Mouse (Mus musculus): ENCODE results near the gene Cyp4f15. TPM values are rescaled to one million over a fixed set of nuclear protein-coding genes. Genes with fewer than 3 reads are reported as not detected.

The Cyp4f15 gene
- 1.4 and 1.5 TPM in 2 replicates for polyA plus RNA-seq (2015; fragmentation: Nextera tagmentation; extraction: Ambion mirVana)

GRCm38 (mm10) chr17:32685048-32685750 is at the start of gene Cyp4f15:
Gene Cyp4f15 (plus strand): TSS chr17:32685627.
- Histone ChIP-seq H3K9ac (replicated peaks) (no peak within 1 kb of the TSS), H3K27ac (replicated peaks) (no peak within 1 kb of the TSS), H3K27me3 (replicated peaks) (no peaks in the 10 kb centered on the region), H3K4me1 (no peaks in the 10 kb centered on the region), H3K4me3 (replicated peaks) (no peak within 1 kb of the TSS), H3K36me3 (no peaks in the 10 kb centered on the region), H3K9me3 (replicated peaks) (no peaks in the 10 kb centered on the region), H3K4me2 (no peak within 1 kb of the TSS)
- ATAC-seq (ENCODE audit: low FRiP score) = no peak
- 33% methylated on average over 7 of the region's 7 CpGs for WGBS

- Histone ChIP-seq H3K27me3 (replicated peaks) (no peaks in the 10 kb centered on the region), H3K9me3 (replicated peaks) (no peaks in the 10 kb centered on the region), H3K9ac (replicated peaks) (no peak overlapping the region), H3K4me1 (peaks cover 8% of the 10 kb centered on the region), H3K36me3 (no peaks in the 10 kb centered on the region), H3K4me2 (no peak overlapping the region), H3K27ac (replicated peaks) (no peak overlapping the region), H3K4me3 (replicated peaks) (no peak overlapping the region)
- no peak for ATAC-seq (ENCODE audit: low FRiP score)
- WGBS = 70% methylated on average over 3 of the region's 3 CpGs
Observed at GRCm38 (mm10) chr17:32636341-32636740, 49.1 kb upstream of the Cyp4f15 start.

DNA sequence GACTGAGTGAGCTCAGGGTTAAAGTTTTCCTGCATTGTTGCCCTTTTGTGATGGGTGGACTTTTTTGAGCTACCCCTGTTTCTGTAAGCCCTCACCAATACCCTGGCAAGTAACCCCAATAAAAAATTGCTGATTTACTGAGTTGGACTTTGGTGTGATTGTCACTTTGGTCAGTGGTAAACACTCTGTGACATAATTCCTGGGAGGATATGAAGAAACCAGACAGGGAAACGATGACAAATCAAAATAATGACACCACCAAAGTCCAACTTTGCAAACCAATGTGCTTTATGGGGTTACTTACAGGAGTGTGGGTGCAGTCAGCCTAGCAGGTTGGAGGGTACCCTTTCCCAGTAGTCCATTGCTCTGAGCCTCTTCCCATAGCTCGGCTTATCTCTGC is 48.3 kb upstream of the Cyp4f15 start:
- ATAC-seq (ENCODE audit: low FRiP score) = no peak

DNA sequence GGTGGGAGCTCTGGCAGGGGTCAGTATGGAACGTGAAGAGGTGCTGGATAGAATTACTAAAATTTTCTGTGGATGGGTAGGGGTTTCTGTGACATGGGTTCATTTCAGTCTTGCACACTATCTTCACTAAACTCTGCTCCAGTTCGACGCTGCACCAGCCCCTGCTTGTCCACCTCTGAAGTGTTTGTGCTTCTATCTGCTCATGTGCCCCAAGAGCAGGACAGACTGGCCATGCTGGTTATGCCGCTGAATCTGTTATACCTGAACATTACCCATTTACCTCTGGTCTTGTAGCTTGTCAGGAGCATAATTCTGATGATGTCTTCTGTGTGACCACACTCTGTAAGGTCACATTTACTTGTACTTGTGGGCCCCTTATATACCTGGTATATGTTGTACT is 38.8 kb upstream of the Cyp4f15 start:
- no peak for ATAC-seq (ENCODE audit: low FRiP score)

More for the DNA sequence above, 48.3 kb upstream of the Cyp4f15 start:
- Histone ChIP-seq H3K36me3 (no peaks in the 10 kb centered on the region), H3K4me1 (peaks cover 8% of the 10 kb centered on the region), H3K4me3 (replicated peaks) (no peak overlapping the region), H3K4me2 (no peak overlapping the region), H3K27ac (replicated peaks) (no peak overlapping the region), H3K27me3 (replicated peaks) (no peaks in the 10 kb centered on the region), H3K9me3 (replicated peaks) (no peaks in the 10 kb centered on the region), H3K9ac (replicated peaks) (no peak overlapping the region)
- 85% methylated on average over 2 of the region's 2 CpGs for WGBS

DNA sequence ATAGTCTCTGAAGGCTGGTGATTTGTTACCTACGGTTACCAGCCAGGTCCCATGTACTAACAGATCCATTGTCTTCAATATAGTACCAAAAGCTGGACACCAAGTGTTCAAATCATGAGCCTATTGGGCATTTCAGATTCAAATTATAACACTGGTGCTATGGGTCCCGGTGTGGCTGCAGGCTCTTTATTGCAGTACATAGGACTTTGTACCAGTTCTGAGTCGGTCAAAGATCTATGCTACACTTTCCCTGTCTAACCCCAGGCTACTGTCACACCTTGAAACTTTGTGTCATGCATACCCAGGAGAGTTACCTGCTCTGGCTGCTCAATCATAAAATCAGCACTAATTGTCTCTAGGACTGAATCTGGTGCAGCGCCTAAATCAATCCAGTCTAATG is 31.6 kb upstream of the Cyp4f15 start:
- Histone ChIP-seq H3K9ac (replicated peaks) (no peak overlapping the region), H3K4me1 (no peaks in the 10 kb centered on the region), H3K9me3 (replicated peaks) (no peaks in the 10 kb centered on the region), H3K27me3 (replicated peaks) (no peaks in the 10 kb centered on the region), H3K27ac (replicated peaks) (no peak overlapping the region), H3K4me2 (no peak overlapping the region), H3K36me3 (no peaks in the 10 kb centered on the region), H3K4me3 (replicated peaks) (no peak overlapping the region)
- WGBS = 90% methylated on average over 4 of the region's 4 CpGs
- no peak for ATAC-seq (ENCODE audit: low FRiP score)

More for the DNA sequence above, 38.8 kb upstream of the Cyp4f15 start:
- Histone ChIP-seq H3K4me3 (replicated peaks) (no peak overlapping the region), H3K27me3 (replicated peaks) (no peaks in the 10 kb centered on the region), H3K9me3 (replicated peaks) (no peaks in the 10 kb centered on the region), H3K36me3 (no peaks in the 10 kb centered on the region), H3K27ac (replicated peaks) (no peak overlapping the region), H3K4me1 (no peaks in the 10 kb centered on the region), H3K9ac (replicated peaks) (no peak overlapping the region), H3K4me2 (no peak overlapping the region)
- 87% methylated on average over 4 of the region's 4 CpGs for WGBS

- Histone ChIP-seq H3K9me3 (replicated peaks) (no peaks in the 10 kb centered on the region), H3K4me1 (no peaks in the 10 kb centered on the region), H3K27ac (replicated peaks) (no peak overlapping the region), H3K9ac (replicated peaks) (no peak overlapping the region), H3K4me2 (no peak overlapping the region), H3K27me3 (replicated peaks) (no peaks in the 10 kb centered on the region), H3K4me3 (replicated peaks) (no peak overlapping the region), H3K36me3 (no peaks in the 10 kb centered on the region)
- ATAC-seq (ENCODE audit: low FRiP score) = no peak
- 79% methylated on average over 3 of the region's 3 CpGs for WGBS
Observed at GRCm38 (mm10) chr17:32657041-32657440, 28.4 kb upstream of the Cyp4f15 start.

DNA sequence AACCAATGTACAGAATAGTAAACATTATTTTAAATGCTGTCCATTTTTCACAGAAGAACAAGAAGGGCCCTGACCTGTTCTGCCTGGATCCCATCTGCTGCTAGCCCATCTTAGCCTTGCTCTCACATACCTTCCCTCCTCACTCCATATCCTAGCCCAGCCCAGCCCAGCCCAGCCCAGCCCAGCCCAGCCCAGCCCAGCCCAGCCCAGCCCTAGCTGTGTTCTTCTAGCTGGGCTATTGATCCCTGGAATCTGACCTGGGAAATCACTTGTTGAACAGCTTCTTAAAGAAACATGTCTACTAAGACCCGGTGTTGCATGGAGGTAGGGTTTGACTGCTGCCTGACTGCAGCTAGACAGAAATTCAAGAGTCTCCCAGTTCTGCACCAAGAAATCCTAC is 27.2 kb upstream of the Cyp4f15 start:
- Histone ChIP-seq H3K4me2 (no peak overlapping the region), H3K4me3 (replicated peaks) (no peak overlapping the region), H3K27ac (replicated peaks) (no peak overlapping the region), H3K9me3 (replicated peaks) (no peaks in the 10 kb centered on the region), H3K4me1 (no peaks in the 10 kb centered on the region), H3K9ac (replicated peaks) (no peak overlapping the region), H3K36me3 (no peaks in the 10 kb centered on the region), H3K27me3 (replicated peaks) (no peaks in the 10 kb centered on the region)
- ATAC-seq (ENCODE audit: low FRiP score) = no peak
- WGBS = 88% methylated on average over 1 of the region's 1 CpGs

GRCm38 (mm10) chr17:32658712-32659111 is 26.7 kb upstream of the Cyp4f15 start, which contains the start of gene Cyp4f40:
Gene Cyp4f40 (plus strand): TSS chr17:32658900.
- no peaks in the 10 kb centered on the region for H3K27me3 ChIP-seq (replicated peaks)
- WGBS = 66% methylated on average over 2 of the region's 2 CpGs
- ATAC-seq (ENCODE audit: low FRiP score) = no peak

GRCm38 (mm10) chr17:32673976-32674375 is 11.5 kb upstream of the Cyp4f15 start:
- no peak for ATAC-seq (ENCODE audit: low FRiP score)
- no peak overlapping the region for H3K27ac ChIP-seq (replicated peaks)
- no peaks in the 10 kb centered on the region; the same call in 1 of the 2 replicates for H3K27me3 ChIP-seq (replicated peaks)
- H3K4me2 ChIP-seq = no peak overlapping the region
- no peaks in the 10 kb centered on the region for H3K9me3 ChIP-seq (replicated peaks)
- H3K4me1 ChIP-seq = peaks cover 2% of the 10 kb centered on the region; the same call in 1 of the 2 replicates
- WGBS = 71% methylated on average over 7 of the region's 7 CpGs
- no peak overlapping the region for H3K4me3 ChIP-seq (replicated peaks)
- H3K9ac ChIP-seq (replicated peaks) = no peak overlapping the region
- no peaks in the 10 kb centered on the region for H3K36me3 ChIP-seq

More at GRCm38 (mm10) chr17:32658712-32659111, 26.7 kb upstream of the Cyp4f15 start, which contains the start of gene Cyp4f40:
- Histone ChIP-seq H3K9me3 (replicated peaks) (no peaks in the 10 kb centered on the region), H3K27ac (replicated peaks) (no peak within 1 kb of the TSS), H3K4me2 (no peak within 1 kb of the TSS), H3K36me3 (no peaks in the 10 kb centered on the region), H3K9ac (replicated peaks) (no peak within 1 kb of the TSS), H3K4me3 (replicated peaks) (no peak within 1 kb of the TSS), H3K4me1 (no peaks in the 10 kb centered on the region)

GRCm38 (mm10) chr17:32676040-32676635 is 9.3 kb upstream of the Cyp4f15 start:
- H3K4me1 ChIP-seq = peaks cover 2% of the 10 kb centered on the region; the same call in 1 of the 2 replicates
- no peak overlapping the region for H3K9ac ChIP-seq (replicated peaks)
- no peak overlapping the region for H3K27ac ChIP-seq (replicated peaks)
- H3K27me3 ChIP-seq (replicated peaks) = no peaks in the 10 kb centered on the region; the same call in 1 of the 2 replicates
- 54% methylated on average over 21 of the region's 21 CpGs for WGBS
- no peaks in the 10 kb centered on the region for H3K36me3 ChIP-seq
- H3K4me2 ChIP-seq = peak overlapping the region; percentile 41
- no peak for ATAC-seq (ENCODE audit: low FRiP score)
- H3K4me3 ChIP-seq (replicated peaks) = no peak overlapping the region
- H3K9me3 ChIP-seq (replicated peaks) = no peaks in the 10 kb centered on the region

DNA sequence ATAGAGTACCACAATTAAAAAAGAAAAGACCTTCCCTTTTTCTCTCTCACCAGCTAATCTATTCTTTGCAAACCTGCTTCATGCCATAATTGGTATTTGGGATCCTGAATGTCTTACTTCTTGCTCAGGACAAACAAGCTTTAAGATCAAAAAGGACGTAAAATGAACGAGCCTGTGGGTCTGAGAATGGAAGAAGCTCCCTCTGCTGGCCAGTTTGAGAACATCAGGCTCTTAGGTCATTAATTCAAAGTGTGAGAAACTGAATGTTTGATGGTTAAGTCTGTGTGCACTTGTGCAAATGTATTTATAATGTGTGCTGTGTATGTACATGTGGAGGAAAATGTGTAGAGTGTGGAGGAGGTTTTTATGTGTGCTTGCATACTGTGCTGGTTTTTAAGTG is 5.0 kb upstream of the Cyp4f15 start:
- Histone ChIP-seq H3K9ac (replicated peaks) (no peak overlapping the region), H3K9me3 (replicated peaks) (no peaks in the 10 kb centered on the region), H3K27me3 (replicated peaks) (no peaks in the 10 kb centered on the region; the same call in 1 of the 2 replicates), H3K27ac (replicated peaks) (no peak overlapping the region), H3K36me3 (no peaks in the 10 kb centered on the region), H3K4me3 (replicated peaks) (no peak overlapping the region), H3K4me1 (peaks cover 2% of the 10 kb centered on the region; the same call in 1 of the 2 replicates), H3K4me2 (no peak overlapping the region)
- ATAC-seq (ENCODE audit: low FRiP score) = no peak
- 21% methylated on average over 2 of the region's 2 CpGs for WGBS

DNA sequence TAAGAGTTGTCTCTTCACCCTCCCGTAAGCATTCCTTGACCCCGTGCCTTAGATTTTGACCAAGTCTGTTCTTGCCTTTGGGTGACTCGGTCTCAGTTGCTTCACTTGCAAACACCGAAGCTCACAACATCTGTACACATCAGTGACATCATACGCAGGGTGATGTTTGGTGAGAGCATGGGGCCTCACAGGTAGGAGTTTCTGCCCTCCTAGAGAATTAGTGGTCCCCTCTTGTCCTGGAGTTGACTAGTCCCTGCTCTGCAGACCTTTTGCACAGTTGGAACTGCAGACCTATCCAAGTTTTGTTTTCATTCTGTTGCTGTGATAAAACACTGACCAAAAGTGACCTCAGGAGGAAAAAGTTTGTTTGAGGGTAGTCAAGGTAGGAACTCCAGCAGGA is 1.3 kb downstream of the Cyp4f15 start:
- no peaks in the 10 kb centered on the region for H3K9me3 ChIP-seq (replicated peaks)
- H3K36me3 ChIP-seq = no peaks in the 10 kb centered on the region
- no peak overlapping the region for H3K4me3 ChIP-seq (replicated peaks)
- WGBS = 93% methylated on average over 5 of the region's 5 CpGs
- H3K27me3 ChIP-seq (replicated peaks) = no peaks in the 10 kb centered on the region
- no peak overlapping the region for H3K27ac ChIP-seq (replicated peaks)
- no peak overlapping the region for H3K9ac ChIP-seq (replicated peaks)
- H3K4me1 ChIP-seq = no peaks in the 10 kb centered on the region
- ATAC-seq (ENCODE audit: low FRiP score) = no peak
- H3K4me2 ChIP-seq = no peak overlapping the region
